Mouse (Mus musculus) small intestine, adult 2 months (tissue): ENCODE measurements at regions not wholly inside any gene's neighbourhood (a gene's known extent, or its start where the extent isn't known, plus 50 kb on each side); places are given as distances from the start of the nearest gene placed in this dataset.

Source experiments
- H3K27ac ChIP-seq: fragments of 200-500 bp; 2 replicates; pipeline ENCODE4 v1.5.1; 2012; ENCODE audit warnings: low read depth, low read length, control low read depth, inconsistent platforms; ENCODE audit not compliant: insufficient read depth
- H3K27me3 ChIP-seq: fragments of 200-500 bp; 2 replicates; pipeline ENCODE4 v1.6.1; 2012; ENCODE audit warnings: mild to moderate bottlenecking, moderate library complexity, low read length, inconsistent platforms; ENCODE audit not compliant: control insufficient read depth, insufficient read depth
- H3K36me3 ChIP-seq: fragments of 200-500 bp; 2 replicates; pipeline ENCODE4 v1.6.1; 2012; ENCODE audit warnings: mild to moderate bottlenecking, low read length, control low read depth, inconsistent platforms; ENCODE audit not compliant: control insufficient read depth, insufficient read depth
- H3K4me1 ChIP-seq: fragments of 200-500 bp; 2 replicates; pipeline ENCODE4 v1.6.1; 2012; ENCODE audit warnings: low read length, inconsistent platforms, mixed read lengths; ENCODE audit not compliant: control insufficient read depth, insufficient read depth, insufficient read length
- H3K4me3 ChIP-seq: fragments of 200-500 bp; 2 replicates; pipeline ENCODE4 v1.5.1; 2012; ENCODE audit warnings: low read depth, mild to moderate bottlenecking, control low read depth, inconsistent platforms, low read length, moderate library complexity
- CTCF ChIP-seq: fragments of 200-500 bp; IDR thresholded peaks from 2 replicates; pipeline ENCODE4 v1.5.1; 2012; ENCODE audit warnings: low read depth, mild to moderate bottlenecking, control low read depth, inconsistent platforms, low read length, moderate library complexity, mixed read lengths; ENCODE audit not compliant: insufficient replicate concordance, insufficient read length; ENCODE audit errors: extremely low read depth
- POLR2A ChIP-seq: fragments of 200-500 bp; IDR thresholded peaks from 2 replicates; pipeline ENCODE4 v1.6.1; 2012; ENCODE audit warnings: low read depth, mild to moderate bottlenecking, control low read depth, inconsistent platforms, low read length, moderate library complexity
- WGBS: fragments of 180-500 bp; shearing (Covaris S2); methylation state at CpG from one replicate; pipeline ENCODE4 v1.1.7; 2018; 5-methylcytosine and 5-hydroxymethylcytosine counted together

- Histone ChIP-seq H3K4me1 (peaks cover 2% of the 10 kb centered on the region), H3K36me3 (no peaks in the 10 kb centered on the region), H3K27ac (no peak overlapping the region), H3K27me3 (no peaks in the 10 kb centered on the region), H3K4me3 (no peak overlapping the region)
- WGBS = 74% methylated on average over 5 of the region's 5 CpGs
- TF ChIP-seq POLR2A = no peak
- no peak for TF ChIP-seq CTCF
Observed at GRCm38 (mm10) chr17:73012954-73013353, 94.8 kb upstream of the Lclat1 start.

- H3K4me1 ChIP-seq = no peaks in the 10 kb centered on the region
- no peak for TF ChIP-seq POLR2A
- no peak for TF ChIP-seq CTCF
- WGBS = 78% methylated on average over 9 of the region's 9 CpGs
- H3K4me3 ChIP-seq = no peak overlapping the region
- H3K27me3 ChIP-seq = no peaks in the 10 kb centered on the region
- H3K27ac ChIP-seq = no peak overlapping the region
- H3K36me3 ChIP-seq = no peaks in the 10 kb centered on the region
Observed at GRCm38 (mm10) chr17:73014090-73014853, 93.5 kb upstream of the Lclat1 start.

GRCm38 (mm10) chr17:73017173-73017572 is 90.6 kb upstream of the Lclat1 start:
- Histone ChIP-seq H3K27me3 (no peaks in the 10 kb centered on the region), H3K27ac (no peak overlapping the region), H3K4me1 (no peaks in the 10 kb centered on the region), H3K36me3 (no peaks in the 10 kb centered on the region), H3K4me3 (no peak overlapping the region)
- no peak for TF ChIP-seq CTCF
- TF ChIP-seq POLR2A = no peak
- WGBS = 84% methylated on average over 5 of the region's 5 CpGs

- no peak overlapping the region for H3K4me3 ChIP-seq
- no peaks in the 10 kb centered on the region for H3K36me3 ChIP-seq
- peaks cover 7% of the 10 kb centered on the region for H3K4me1 ChIP-seq
- H3K27ac ChIP-seq = peak overlapping the region; percentile 41; the same call in 1 of the 2 replicates
- TF ChIP-seq POLR2A = no peak
- no peak for TF ChIP-seq CTCF
- no peaks in the 10 kb centered on the region for H3K27me3 ChIP-seq
- 33% methylated on average over 8 of the region's 8 CpGs for WGBS
Observed at GRCm38 (mm10) chr17:73022630-73023051, 85.1 kb upstream of the Lclat1 start.

DNA sequence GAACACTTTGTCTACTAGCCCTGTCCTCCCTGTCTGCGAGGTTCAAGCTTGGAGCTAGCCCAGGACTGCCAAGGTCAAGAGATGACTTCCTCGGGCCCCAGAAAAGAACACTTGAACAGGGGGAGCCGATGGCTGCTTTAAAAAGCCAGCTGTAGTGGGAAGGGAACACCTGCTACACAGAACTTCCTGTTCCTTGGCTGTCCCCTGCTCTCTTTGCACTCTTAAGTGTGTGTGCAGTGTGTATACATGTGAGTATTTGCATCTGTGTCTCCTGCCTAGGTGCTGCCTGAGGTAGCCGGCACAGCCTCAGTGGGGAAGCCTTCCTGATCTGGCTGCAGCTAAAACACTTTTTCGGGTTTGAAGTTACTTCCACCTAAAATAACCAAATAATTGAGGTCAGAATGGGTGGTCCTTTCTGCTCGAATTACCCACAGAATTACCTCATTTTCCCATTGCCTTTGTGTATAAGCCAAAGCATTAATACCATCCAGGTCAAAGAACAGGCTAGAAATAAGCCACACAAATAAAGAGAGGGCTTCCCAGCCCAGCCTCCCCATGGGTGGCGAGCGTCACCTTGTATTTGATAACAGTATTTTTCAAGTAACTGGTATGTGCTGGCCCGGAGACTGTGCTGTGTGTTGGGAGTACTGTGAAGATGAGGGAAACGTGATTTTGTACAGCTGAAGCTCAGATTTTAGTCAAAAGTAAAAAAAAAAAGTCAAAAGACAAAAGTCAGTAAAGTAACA is 84.2 kb upstream of the Lclat1 start:
- WGBS = 57% methylated on average over 10 of the region's 10 CpGs
- H3K27ac ChIP-seq = 0 out of 2 replicates have a peak overlapping the region, but pooled peaks have one; percentile 41
- H3K4me3 ChIP-seq = no peak overlapping the region
- peaks cover 7% of the 10 kb centered on the region for H3K4me1 ChIP-seq
- H3K27me3 ChIP-seq = no peaks in the 10 kb centered on the region
- no peaks in the 10 kb centered on the region for H3K36me3 ChIP-seq
- no peak for TF ChIP-seq CTCF
- TF ChIP-seq POLR2A = no peak

DNA sequence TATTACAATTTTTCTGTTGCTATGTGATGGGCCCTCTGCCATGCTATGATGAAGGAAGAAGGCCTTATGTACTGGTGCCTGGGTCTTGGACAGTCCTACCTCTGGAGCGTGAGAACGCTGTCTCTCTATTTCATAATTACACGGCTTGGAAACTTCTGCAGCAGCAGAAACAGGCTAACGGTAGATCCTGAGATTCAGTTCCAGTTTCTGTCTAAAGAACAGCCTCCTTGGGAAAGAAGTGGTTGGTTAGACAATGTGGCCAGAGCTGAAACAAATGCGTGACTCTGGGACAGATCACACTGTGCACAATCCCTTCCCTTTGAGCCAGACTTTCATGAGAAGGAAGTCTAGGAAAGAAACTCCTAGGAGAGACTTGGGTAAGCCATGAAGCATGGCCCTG is 80.7 kb upstream of the Lclat1 start:
- Histone ChIP-seq H3K36me3 (no peaks in the 10 kb centered on the region), H3K27me3 (no peaks in the 10 kb centered on the region), H3K4me3 (no peak overlapping the region), H3K4me1 (peaks cover 7% of the 10 kb centered on the region), H3K27ac (peak overlapping the region; percentile 18; the same call in 1 of the 2 replicates)
- TF ChIP-seq POLR2A (no peak), CTCF (no peak)
- 93% methylated on average over 5 of the region's 5 CpGs for WGBS

- TF ChIP-seq POLR2A = no peak
- no peak for TF ChIP-seq CTCF
- no peak overlapping the region for H3K27ac ChIP-seq
- H3K4me1 ChIP-seq = peaks cover 11% of the 10 kb centered on the region; the same call in 1 of the 2 replicates
- no peak overlapping the region for H3K4me3 ChIP-seq
- 68% methylated on average over 5 of the region's 5 CpGs for WGBS
- no peaks in the 10 kb centered on the region for H3K27me3 ChIP-seq
- no peaks in the 10 kb centered on the region for H3K36me3 ChIP-seq
Observed at GRCm38 (mm10) chr17:73031796-73032195, 76.0 kb upstream of the Lclat1 start.
